Mouse (Mus musculus): ENCODE results near the gene Actn4.

The Actn4 gene

GRCm38 (mm10) chr7:28961927-28962670 lies at the start of gene Actn4:
Gene Actn4 (minus strand): TSS chr7:28962340.
- peak; percentile 97 to 99 for DNase-seq (ENCODE audit: low spot score in 2 of 2)

DNA sequence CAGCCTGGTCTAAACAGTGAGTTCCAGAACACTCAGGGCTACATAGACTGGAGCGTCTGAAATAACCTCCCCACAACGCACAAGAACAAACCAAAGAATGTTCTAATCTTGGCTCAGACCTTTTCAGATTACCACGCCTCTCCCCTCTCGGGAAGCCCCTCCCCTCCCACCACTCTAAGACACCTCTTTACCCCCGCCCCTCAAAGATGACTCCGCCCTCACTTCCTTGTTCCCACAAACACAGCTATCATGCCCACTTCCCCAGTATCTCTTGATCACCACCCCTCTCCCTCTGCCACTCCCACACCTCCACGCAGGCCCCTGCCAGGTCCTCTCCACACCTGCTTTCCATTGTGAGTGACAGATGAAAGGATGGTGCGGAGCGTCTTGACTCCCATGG lies 46.6 kb upstream of the Actn4 start:
- no peak for DNase-seq (ENCODE audit: low spot score in 2 of 2)

- DNase-seq (ENCODE audit: low spot score in 2 of 2): no peak
These were observed 46.0 kb upstream of the Actn4 start for GRCm38 (mm10) chr7:29008171-29008570.

GRCm38 (mm10) chr7:29007224-29008101 lies 45.3 kb upstream of the Actn4 start:
- no peak for DNase-seq (ENCODE audit: low spot score in 2 of 2)

DNA sequence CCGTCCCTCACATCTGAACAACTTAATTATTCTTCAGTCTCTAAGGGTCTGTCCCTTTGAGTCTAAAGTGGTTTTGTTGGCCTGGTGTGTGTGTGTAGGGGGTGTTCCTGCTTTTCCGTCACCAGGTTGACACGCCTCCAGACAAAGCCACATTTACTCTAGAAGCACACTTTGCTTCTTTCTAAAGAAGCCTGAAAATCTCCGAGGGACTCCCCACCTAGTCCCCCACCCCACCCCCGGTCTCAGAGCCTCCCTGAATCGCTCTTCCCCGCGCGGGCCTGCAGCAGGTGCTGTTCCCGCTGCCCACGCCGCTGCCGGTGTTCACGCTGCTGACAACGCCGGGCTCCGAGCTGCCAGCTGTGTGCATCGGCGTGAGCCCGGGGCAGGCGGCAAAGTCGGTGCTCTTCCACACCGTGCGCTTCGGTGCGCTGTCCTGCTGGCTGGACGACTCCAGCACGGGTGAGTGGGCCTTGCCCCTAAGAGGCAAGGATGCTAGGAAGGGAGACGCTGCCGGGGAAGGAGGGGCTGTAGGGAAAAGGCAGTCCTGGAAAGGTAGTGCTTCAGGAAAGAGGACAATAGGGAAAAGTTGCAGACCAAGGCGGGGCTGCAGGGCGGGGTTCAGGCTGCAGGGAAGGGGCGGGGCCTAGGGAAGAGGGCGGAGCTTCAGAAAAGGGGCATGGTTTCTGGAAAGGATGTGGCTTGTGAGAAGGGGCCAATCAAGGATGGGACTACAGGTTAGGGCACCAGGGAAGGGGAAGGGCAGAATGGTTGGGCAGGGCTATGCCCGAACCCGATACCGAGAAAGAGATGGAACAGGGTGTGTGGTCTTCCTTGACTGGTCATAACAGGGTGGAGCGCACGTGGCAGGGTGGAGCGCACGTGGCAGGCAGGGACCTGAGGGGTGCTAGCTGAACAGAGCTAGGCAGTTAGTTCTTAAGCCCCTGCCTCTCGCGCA lies 38.8 kb upstream of the Actn4 start:
- DNase-seq (ENCODE audit: low spot score in 2 of 2): peak; percentile 30 to 64

DNA sequence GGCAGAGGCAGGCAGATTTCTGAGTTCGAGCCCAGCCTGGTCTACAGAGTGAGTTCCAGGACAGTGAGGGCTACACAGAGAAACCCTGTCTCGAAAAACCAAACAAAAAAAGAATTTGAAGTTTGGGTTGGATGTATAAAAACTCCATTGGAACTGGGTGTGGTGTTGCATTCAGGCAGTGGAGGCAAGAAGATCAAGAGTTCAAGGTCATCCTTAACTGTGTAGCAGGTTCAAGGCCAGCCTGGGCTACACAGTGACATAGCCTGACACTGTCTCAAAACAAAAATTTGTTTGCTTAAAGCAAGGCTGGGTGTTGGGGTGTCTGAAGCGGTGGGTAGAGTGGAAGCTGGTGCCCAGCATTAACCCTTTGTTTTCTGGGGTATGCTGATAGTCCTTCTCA lies 31.3 kb upstream of the Actn4 start:
- DNase-seq (ENCODE audit: low spot score in 2 of 2): no peak

- no peak for DNase-seq (ENCODE audit: low spot score in 2 of 2)
These were observed 30.9 kb upstream of the Actn4 start for GRCm38 (mm10) chr7:28992997-28993396.

DNA sequence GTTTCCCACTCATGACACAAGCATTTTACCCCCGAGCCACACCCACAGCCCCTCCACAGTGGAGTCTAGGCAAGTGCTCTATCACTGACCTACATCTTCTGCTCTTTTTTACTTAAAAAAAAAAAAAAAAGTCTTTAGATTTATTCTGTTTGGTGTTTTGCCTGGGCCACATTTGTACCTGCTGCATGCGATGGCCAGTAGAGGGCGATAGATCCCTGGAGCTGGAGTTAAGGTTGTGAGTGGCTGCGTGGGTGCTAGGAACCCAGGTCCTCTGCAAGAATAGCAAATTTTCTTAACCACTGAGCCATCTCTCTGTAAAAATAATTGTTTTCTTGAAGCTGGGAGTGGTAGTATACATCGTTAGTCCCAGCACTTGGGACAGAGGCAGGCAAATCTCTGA lies 29.5 kb upstream of the Actn4 start:
- DNase-seq (ENCODE audit: low spot score in 2 of 2): no peak

DNA sequence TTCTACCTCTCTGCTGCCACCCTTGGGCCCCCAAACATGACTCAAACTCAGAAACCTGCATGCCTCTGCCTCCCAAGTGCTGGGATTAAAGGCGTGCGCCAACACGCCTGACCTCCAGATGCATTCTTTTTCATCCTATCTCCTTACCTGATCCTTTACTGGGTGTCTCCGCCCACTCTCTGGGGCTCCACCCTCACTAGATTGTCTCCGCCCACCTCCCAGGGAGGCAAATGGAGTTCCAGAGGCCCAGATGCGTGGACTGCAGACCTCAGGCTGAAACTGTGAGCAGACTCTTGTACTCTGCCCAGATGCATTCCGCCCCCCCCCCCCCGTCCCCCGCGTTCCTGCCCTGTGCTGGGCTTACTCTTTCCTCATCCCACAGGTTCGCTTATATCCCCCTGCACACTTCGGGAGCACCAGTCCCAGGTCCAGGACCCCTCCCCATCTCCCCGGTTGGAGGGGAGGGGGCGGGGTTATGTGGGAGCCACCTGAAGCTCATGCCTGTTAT lies 28.7 kb upstream of the Actn4 start:
- DNase-seq (ENCODE audit: low spot score in 2 of 2): no peak

DNA sequence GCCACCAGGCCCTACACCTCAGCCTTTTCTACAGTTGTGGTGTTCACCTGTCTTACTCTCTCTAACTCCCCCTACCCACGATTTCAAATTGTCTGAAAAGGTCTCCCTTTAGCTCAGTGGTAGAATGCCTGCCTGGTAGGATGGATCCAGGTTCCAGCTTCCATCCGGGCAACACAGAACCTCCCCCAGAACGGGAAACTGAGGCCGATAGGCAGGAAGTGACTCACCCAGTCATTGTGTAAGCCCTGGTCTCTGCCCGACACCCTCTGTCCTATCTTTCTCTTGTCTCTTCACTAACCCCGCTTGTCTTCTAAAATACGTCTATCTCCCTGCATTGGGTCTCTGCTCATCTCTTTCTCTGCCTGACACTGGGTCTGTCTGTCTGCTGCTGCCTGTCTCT lies 23.1 kb upstream of the Actn4 start:
- no peak for DNase-seq (ENCODE audit: low spot score in 2 of 2)

DNA sequence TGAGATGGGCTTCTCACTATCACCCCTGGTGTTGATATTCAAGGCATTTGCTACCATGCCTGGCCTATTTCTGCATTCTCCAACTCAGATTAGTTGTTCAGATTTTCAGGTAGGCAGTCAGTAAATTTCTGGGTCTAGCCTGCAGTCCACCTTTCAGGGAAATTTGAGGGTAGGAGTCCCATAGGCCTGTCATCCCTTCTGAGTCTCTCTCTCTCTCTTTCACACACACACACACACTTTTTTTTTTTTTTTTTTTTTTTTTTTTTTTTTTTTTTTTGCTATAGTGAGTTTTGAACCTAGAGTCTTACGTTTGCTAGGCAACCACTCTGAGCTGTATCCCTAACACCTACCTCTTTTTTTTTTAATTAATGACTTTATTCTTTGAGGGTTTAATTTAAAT lies 22.3 kb upstream of the Actn4 start:
- DNase-seq (ENCODE audit: low spot score in 2 of 2): no peak

- DNase-seq (ENCODE audit: low spot score in 2 of 2): no peak
These were observed 21.7 kb upstream of the Actn4 start for GRCm38 (mm10) chr7:28983849-28984248.

GRCm38 (mm10) chr7:28983141-28983564 lies 21.0 kb upstream of the Actn4 start:
- no peak for DNase-seq (ENCODE audit: low spot score in 2 of 2)

GRCm38 (mm10) chr7:28982274-28983013 lies 20.3 kb upstream of the Actn4 start:
- no peak for DNase-seq (ENCODE audit: low spot score in 2 of 2)

GRCm38 (mm10) chr7:28981651-28982273 lies 19.6 kb upstream of the Actn4 start, which contains the start of the genes Eif3k and Map4k1:
Gene Eif3k (minus strand): TSS chr7:28981864.
Gene Map4k1 (plus strand): TSS chr7:28982050.
- peak; percentile 81 to 94 for DNase-seq (ENCODE audit: low spot score in 2 of 2)

GRCm38 (mm10) chr7:28977556-28977955 lies 15.4 kb upstream of the Actn4 start:
- no peak for DNase-seq (ENCODE audit: low spot score in 2 of 2)

DNA sequence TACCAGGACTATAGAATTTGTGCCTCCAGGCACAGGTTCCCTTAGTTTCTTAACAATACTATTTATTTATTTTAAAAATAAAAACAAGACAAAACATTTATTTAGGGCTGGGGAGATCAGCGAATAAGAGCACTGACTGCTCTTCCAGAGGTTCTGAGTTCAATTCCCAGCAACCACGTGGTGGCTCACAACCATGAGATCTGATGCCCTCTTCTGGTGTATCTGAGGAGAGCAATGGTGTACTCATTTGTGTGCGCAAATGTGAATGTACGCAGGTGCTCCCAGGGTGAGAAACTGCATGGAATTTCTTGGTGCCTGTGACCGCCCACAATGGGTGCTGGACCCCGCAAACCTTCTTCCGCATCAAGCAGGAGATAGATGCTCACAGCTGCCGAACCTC lies 10.9 kb upstream of the Actn4 start:
- DNase-seq (ENCODE audit: low spot score in 2 of 2): no peak

GRCm38 (mm10) chr7:28972542-28972985 lies 10.4 kb upstream of the Actn4 start:
- DNase-seq (ENCODE audit: low spot score in 2 of 2): peak; percentile 62 to 65

DNA sequence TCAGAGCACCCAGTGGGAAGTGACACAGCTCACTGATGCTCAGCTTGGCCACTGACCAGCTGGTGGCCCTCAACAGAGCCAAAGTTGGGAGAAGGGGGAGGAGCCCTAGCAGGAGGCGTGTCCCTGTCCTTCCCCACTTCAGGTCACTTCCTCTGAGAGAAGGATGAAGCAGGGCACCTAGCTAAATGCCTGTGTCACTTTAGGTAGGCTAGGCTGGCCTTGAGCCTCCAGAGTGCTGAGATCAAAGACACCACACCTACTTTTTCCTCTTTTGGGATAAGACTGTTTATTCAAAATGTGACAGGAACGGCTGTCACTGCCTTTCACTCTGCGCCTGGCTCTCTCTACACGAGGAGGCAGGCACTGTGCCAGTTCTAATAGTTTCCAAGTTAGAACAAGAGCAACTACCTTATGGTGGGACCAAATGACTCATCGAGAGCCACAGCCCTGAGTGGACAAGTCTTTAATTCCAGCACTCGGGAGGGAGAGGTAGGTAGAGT lies 9.7 kb upstream of the Actn4 start:
- DNase-seq (ENCODE audit: low spot score in 2 of 2): peak in 1 of 2 experiments; percentile 68

GRCm38 (mm10) chr7:28971029-28971428 lies 8.9 kb upstream of the Actn4 start:
- DNase-seq (ENCODE audit: low spot score in 2 of 2): no peak
